Mouse (Mus musculus) embryo, embryonic 11.5 days (tissue): Measurements from ENCODE around the gene Fam102a.

ENCODE experiments used
- DNase-seq: peaks from one replicate; pipeline ENCODE4 v3.0.0-alpha.2; 2012; ENCODE audit warnings: low read depth, low spot score

Fam102a gene

DNA sequence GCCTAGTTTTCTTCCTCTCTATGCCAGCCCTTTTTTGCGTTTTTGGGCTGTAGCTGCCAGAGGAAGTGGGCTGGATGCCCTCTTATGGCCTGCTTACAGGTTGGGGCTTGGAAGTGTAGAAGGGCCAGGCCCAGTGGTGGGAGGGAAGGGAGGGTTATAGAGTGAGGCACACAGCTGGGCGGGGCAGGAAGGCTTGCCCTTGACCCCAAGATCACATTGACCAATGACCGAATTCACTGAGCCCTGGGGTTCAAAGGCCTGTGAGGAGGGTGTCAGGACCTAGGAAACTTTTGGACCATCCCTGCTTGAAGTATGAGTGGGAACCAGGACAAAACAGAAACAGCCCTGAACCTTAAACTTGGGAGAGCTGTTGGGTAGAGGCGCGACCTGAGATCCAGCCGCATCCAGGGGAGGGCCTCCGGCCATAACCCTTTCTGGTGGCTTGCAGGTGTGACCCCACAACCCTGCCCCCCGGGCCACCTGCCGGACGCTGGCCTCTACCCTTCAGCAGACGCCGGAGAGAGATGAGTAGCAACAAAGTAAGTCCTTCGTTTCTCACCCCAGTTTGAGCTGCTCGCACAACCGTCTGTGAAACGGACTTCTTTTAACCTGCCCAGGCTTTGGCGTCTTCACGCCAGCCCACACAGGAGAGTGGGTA is 73.8 kb downstream of the Fam102a start:
- no peak for DNase-seq

DNA sequence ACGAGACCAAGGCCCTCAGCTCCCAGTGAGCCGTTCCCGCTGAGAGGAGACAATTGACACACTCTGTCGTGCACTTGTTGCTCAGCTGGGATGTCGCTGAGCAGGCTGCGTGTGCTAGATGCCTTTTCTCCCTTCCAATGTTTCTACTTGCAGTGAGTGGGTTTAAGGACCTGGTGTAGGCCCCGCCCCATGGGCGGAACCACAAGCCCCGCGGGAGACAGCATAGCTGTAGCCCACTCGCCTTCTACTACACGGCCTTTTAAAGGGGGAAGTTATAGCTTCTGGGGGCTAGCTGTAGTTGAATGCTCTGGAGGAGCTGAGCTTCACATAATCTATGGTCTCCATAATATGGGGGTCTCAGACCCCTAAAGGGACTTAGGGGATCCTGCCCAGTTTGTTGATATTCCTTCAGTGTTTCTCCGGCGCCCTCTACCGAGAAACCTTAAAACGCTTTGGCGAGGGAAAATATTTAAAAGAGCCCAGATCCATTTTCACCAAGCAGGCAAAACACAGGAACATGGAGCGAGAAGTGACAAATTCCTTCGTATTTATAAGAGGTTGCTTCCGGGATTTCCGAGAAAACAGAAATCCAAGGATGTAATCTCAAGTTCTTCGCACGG is 75.6 kb downstream of the Fam102a start:
- no peak for DNase-seq

DNA sequence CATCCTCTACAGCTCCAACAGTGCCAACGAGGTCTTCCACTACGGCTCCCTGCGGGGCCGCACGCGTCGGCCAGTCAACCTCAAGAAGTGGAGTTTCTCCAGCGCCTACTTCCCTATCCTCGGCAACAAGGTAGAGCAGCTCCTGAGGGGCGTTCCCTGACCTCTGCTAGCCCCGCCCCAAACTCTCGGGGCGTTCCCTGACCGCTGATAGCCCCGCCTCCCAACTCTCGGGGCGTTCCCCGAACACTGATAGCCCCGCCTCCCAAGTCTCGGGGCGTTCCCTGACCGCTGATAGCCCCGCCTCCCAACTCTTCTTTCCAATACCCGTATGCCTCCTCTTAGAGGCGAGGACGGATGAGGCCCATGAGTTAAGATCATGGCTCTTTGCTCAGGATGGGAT is 77.1 kb downstream of the Fam102a start:
- DNase-seq, result no peak

DNA sequence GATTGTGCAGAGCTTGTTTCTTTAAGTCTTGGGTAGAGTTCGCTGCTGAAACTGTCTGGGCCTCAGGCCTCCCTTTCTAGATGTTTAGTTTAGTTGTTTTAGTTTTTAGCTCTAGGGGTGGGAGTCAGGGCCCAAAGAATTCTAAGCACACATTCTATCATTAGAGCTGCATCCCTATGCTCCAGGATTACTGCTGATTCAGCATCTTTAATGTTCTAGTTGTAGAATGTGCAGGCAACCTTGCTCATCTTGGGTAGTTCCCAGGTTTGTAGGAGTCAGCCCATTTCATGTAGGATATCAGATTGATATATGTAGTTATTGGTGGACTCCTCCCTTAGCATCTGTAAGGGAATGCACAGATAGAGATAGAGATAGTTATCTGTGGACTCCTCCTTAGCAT is 82.0 kb downstream of the Fam102a start:
- DNase-seq, result no peak

DNA sequence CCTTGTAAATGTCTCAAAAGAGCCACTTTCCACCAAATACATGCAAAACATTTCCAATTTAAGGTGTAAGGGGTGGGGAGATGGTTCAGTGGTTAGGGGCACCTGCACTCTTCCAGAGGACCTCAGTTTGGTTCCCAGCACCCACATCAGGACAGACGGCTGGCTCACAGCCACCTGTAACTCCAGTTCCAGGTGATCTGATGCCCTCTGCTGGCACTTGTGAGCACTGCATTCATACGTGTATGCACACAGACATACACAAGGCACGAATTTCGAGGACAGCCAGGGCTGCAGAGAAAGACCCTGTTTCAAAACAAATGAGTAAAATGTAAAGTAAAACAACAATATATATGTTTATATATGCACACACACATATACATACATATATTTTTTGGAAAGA is 82.5 kb downstream of the Fam102a start:
- no peak for DNase-seq

DNA sequence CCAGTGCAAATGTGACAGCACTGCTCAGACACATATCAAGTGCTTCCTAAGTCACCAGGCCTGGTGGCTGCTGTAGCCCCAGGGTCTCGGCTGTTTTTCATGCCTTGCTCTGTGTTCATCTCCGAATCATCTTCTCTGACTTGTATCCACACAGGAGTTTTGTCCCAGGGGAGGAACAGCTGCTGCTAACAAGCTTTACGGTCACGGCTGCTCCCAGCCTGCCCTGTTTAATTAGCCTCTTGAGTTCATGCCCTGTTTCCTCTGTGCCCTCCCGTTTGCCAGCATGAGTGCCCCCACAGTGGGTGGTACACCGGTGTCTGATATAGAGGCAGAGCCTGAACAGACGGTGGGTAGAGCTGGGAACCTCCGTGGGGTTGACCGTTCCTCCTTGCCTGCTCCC is 82.9 kb downstream of the Fam102a start:
- no peak for DNase-seq
